Mouse (Mus musculus) gonadal fat pad, adult 2 months (tissue): ENCODE results near the gene Ubap1l. TPM values are rescaled to one million over a fixed set of nuclear protein-coding genes. Genes with fewer than 3 reads are reported as not detected.
"Not testable (repeated sequence)": the region's sequence is repeated elsewhere in the genome, so short reads cannot be mapped to it uniquely, and the experiment has no call there.

ENCODE experiments used
- DNase-seq: peaks from one replicate; pipeline ENCODE4 v3.0.0-alpha.2; 2012; ENCODE audit warnings: low read depth
- polyA plus RNA-seq: library from polyadenylated mRNA; depleted of rRNA; stranded (reverse); fragments of >200 nt; gene quantifications from 2 replicates; pipeline ENCODE4 v1.2.3, GENCODE M21; 2012; rRNA removed

The Ubap1l gene
- 0.15 and 0.20 TPM in 2 replicates for polyA plus RNA-seq

GRCm38 (mm10) chr9:65360641-65361448 lies at the start of gene Ubap1l:
TSS of gene Ubap1l (plus strand) at chr9:65361041.
- no peak for DNase-seq

GRCm38 (mm10) chr9:65312669-65313357 lies 48.0 kb upstream of the Ubap1l start:
- DNase-seq = no peak

- DNase-seq = no peak
Measured at GRCm38 (mm10) chr9:65313846-65314245, 47.0 kb upstream of the Ubap1l start.

DNA sequence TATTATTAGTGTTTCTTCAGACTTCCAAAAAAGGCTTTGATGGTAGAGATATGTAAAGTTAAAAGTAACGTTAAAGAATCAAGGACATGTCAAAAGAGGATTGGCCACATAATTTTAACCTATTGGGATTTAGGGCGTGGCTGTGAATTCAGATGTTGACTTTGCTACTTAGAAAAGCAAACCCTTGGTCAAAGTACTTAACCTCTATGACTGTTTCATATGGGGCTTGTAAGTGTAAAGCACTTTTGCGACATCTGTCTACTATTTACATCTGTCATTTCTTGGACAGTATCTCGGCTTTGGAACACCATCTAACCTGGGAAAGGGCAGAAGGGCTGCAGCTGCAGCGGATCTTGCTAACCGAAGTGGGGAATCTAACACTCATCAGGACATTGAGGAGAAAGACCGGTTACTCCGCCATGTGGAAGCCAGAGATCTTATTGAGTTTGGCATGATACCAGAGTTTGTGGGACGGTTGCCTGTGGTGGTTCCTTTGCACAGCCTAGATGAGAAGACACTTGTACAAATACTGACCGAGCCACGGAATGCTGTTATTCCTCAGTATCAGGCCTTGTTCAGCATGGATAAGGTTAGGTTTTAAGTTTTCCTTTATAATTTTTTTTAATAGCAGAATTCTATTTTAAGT lies 38.5 kb upstream of the Ubap1l start:
- peak; percentile 76 for DNase-seq

DNA sequence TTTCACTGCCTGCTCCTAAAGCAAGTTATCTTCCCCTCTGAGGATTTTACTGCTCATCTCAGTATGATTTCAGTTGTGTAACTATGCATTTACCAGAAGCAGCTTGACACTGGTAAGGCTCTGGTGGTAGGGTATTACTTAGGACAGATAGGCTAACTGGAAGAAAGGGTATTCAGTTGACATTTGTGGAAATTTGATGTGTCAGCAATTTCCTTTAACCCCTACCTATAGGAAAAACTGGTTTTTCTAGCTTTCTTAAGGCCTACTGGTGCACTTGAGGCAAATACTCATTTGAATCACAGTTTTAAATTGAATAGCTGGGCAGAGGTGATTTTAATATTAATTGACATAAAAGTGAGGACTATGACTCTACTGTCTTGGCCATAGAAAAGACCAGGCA lies 34.9 kb upstream of the Ubap1l start:
- DNase-seq = no peak

DNA sequence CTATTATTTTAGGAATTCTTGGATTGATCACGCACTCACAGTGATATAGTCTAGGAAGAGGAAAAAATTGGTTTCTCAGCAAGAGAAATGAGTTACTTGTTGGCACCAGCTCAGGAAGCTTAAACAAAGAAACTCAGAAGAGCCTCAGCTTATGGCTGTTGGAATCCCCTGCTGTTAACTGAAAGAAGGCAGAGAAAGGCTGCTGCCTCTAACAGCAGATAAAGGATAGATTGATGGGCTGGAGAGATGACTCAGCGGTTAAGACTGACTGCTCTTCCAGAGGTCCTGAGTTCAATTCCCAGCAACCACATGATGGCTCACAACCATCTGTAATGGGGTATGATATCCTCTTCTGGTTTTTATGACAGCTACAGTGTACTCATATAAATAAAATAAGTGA lies 33.5 kb upstream of the Ubap1l start:
- DNase-seq = no peak

DNA sequence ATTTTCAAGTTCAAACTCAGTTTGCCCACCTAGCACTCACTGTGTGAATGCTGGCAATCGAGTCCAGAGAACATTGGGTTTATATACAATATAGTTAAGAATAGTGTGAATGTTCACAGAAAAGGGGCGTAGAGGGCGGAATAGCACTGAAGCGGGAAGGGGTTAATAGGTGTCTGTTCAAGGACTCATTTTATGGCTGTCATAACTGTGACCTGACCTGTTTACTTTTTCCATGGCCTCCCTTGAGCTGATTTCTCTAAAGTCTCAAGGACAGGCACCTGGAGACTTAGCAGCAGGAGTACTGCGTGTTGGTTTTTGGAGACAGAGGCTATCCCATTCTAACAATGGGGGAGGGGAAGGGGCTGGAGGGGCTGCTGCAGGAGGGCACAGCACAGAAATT lies 26.9 kb upstream of the Ubap1l start:
- DNase-seq = no peak

DNA sequence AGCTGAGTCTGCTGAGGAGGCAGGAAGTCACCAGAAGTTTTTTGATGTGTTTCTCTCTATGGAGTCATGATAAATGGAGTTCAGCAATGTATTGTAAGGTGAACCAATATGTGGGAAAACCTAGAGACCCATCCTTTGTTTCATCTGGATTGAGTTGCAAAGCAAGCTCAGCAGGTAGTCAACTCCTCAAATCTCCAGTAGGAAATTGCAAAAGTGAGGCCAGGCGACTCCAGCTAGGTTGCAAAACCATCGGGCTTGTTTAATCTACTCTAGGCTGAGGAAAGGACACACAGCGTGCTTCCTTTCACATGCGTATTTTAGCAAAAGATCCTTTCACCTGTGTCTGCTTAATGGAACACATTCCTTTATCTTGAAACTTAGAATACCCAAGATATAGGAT lies 21.7 kb upstream of the Ubap1l start:
- DNase-seq = no peak

DNA sequence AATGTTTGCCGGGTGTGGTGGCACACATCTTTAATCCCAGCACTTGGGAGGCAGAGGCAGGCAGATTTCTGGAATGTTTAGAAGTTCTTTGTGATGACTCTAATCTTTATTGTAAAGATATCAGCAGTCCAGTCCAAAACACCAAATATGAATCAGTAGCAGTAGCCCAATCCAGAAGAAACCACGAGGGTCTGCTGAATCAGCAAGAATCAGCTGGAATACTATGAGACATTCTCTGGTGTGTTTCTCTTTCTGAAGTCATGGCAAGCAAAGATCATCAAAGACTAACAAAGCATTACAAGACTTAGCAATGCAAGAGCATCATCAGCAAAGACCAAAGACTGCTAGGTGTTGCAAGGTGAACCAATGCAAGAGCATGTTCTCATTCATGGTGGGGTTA lies 20.4 kb upstream of the Ubap1l start:
- no peak for DNase-seq

DNA sequence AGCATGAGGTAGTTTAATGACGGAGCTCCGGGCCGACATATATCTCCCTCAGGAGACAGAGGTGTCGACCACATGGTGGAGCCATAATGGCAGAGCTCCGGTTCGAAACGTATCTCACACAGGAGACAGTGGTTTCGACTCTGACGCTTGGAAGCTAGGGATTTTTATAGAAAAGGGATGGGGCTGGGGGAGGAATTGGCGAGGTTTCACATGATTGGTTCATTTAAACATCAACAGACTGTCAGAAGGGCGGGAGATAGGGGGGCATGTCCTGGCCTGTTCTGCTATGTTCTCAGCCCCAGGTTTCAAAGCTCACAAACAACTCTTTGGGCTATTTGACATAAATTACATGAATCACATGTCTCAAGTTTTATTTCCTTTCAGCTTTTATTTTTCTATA lies 15.4 kb upstream of the Ubap1l start:
- DNase-seq = not testable (repeated sequence)

GRCm38 (mm10) chr9:65345854-65346475 lies 14.9 kb upstream of the Ubap1l start, which contains the start of gene Pdcd7:
TSS of gene Pdcd7 (plus strand) at chr9:65346104.
- peak; percentile 78 for DNase-seq

- DNase-seq = no peak
Measured at GRCm38 (mm10) chr9:65346476-65347111, 14.2 kb upstream of the Ubap1l start.

GRCm38 (mm10) chr9:65347112-65347850 lies 13.6 kb upstream of the Ubap1l start:
- DNase-seq = no peak

DNA sequence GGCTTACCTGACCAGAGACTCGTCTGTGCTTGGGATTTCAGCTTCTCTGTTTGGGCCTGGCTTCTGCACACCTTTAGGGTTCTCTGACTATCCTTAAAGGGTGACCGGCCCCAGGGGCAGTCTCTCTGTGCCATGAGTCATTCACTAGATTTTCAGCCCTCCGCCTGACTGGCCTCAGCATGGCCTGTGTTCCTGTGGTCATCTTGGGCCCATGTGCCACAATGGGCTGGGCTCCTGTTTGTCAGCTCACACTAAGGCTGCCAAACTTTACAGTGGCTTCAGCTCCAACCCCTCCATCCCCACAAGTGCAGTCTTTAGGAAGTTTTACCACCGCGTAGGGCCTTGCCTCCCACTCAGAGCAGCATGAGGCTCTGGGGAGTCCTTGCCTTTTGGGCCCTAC lies 7.6 kb upstream of the Ubap1l start:
- DNase-seq = no peak

GRCm38 (mm10) chr9:65356561-65356960 lies 4.3 kb upstream of the Ubap1l start:
- no peak for DNase-seq

GRCm38 (mm10) chr9:65356971-65357370 lies 3.9 kb upstream of the Ubap1l start:
- no peak for DNase-seq

DNA sequence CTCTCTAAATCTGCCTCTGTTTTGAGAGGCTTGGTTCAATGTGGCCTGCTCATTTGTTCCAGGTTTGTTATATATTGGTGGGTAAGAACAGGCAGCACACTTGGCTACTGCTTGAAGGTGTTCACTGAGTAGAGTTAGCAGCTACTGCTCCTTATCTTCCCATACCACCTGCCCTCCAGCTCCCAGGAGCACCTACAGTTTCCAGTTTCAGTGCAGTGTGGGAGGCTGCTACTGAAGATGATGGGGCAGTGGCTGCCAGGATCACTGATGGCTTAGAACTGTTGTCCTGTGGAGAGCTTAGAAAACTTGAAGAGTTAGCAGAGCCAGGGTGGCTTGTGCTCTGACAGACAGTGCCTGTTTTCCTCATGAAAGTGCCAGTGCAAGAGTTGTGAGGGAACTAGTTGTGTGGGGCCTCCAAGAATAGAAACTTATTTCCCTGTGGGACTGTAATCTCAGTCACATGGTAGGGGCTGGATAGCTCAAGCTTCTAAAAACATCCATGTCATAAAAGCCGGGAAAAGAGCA lies 1.8 kb upstream of the Ubap1l start:
- no peak for DNase-seq

- DNase-seq = no peak
Measured at GRCm38 (mm10) chr9:65363684-65364083, 2.8 kb downstream of the Ubap1l start.

- DNase-seq = no peak
Measured at GRCm38 (mm10) chr9:65365721-65366120, 4.9 kb downstream of the Ubap1l start.

DNA sequence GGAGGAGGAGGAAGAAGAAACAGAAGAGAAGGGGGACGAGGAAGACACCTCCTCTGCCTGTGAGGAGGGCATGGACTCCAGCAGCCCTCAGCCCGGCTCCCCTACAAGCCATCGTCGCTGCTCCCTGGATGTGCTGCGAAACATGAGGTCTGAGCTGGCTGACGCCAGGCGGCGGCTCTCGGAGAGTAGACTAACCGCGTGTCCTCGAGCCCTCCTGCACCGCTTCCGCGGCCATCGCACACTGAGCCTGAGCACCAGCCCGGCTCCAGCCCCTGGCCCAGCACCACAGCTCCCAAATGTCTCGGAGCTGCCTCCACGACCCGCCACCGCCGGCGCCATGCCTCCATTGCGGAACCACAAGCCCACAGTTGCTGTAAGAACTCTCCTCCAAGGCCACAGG lies 10.9 kb downstream of the Ubap1l start:
- DNase-seq = no peak

GRCm38 (mm10) chr9:65372449-65372848 lies 11.6 kb downstream of the Ubap1l start:
- DNase-seq = no peak
